Mouse (Mus musculus) MEL (cell line): ENCODE results near the gene Kcnn3.

ENCODE experiments used
- BHLHE40 ChIP-seq: IDR thresholded peaks from 2 replicates; pipeline ENCODE4 v1.6.1; 2012; ENCODE audit warnings: low read depth, mild to moderate bottlenecking, inconsistent platforms, low read length, improper control_type of control experiment, borderline replicate concordance
- CTCF ChIP-seq, 3 experiments: IDR thresholded peaks in 2 of 3; conservative IDR thresholded peaks in 1 of 3; 2 replicates each; pipeline ENCODE4 v1.5.1; 2011 to 2012; ENCODE audit warnings: low read length in 3 of 3, low read depth in 2 of 3, mild to moderate bottlenecking in 2 of 3, improper control_type of control experiment in 1 of 3, inconsistent platforms in 1 of 3, mixed read lengths in 1 of 3, moderate library complexity in 1 of 3; ENCODE audit not compliant: control insufficient read depth in 1 of 3, insufficient read depth in 1 of 3, poor library complexity in 1 of 3, severe bottlenecking in 1 of 3
- GATA1 ChIP-seq: IDR thresholded peaks from 2 replicates; pipeline ENCODE4 v1.6.1; 2011; ENCODE audit warnings: low read depth, low read length, improper control_type of control experiment
- POLR2A ChIP-seq, 2 experiments: IDR thresholded peaks; 2 replicates each; pipeline ENCODE4 v1.6.1; 2011 to 2012; ENCODE audit warnings: low read length in 2 of 2, mild to moderate bottlenecking in 2 of 2, control low read depth in 1 of 2, improper control_type of control experiment in 1 of 2, low read depth in 1 of 2, moderate library complexity in 1 of 2; ENCODE audit not compliant: control insufficient read depth in 1 of 2, insufficient read depth in 1 of 2, poor library complexity in 1 of 2
- RCOR1 ChIP-seq: IDR thresholded peaks from 2 replicates; pipeline ENCODE4 v1.6.1; 2012; ENCODE audit warnings: low read depth, mild to moderate bottlenecking, inconsistent platforms, low read length, improper control_type of control experiment

DNA sequence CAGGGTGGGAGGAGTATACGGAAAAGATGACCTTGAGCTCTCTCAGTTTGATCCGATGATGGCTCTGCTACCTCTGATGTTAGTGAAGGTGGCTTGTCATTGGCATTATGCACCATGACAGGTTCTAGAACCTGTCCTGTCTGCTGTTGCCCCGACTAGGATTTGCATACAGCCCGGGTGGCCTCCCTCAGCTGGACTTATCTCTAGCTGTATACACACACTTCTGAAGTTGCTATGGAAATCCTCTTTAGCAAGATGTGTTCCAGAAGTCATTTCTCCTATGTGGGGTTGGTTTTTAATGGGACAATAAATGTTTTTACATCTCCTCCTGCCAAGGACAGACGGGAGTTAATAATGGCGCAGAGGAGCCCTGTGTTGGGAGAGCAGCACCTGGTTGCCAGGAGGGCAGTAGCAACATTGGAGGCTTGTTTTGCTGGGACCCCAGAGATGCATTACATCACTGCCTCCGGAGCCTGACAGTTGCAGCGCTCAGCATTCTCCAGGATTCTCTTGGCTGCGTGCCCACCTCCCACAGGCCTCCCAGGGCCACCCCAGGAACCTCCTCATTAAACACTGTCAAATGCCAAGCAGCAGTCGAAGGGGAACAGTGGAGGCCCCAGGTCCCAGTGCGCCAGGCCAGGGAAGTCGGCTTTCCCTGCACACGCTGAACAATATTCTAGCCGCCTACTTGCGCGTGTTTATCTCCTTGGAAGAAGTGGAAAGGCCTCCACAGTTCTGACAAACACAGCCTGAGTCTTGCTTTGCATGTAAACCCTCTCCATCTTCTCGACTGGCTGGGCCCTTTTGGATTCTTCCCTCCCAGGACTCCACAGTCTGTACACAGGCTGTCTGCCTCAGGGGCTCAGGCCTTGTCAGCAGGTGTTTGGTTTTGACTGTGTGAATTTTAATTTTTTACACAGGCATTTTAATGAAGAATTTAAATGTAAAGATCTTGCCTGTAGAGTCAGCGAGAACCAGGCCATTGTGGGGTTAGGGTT lies 93.9 kb downstream of the Kcnn3 start:
- no peak for TF ChIP-seq BHLHE40
- no peak for TF ChIP-seq CTCF (IDR thresholded peaks at IDR 0.05 in 2 of 3, conservative IDR thresholded peaks at IDR 0.05 in 1 of 3; ENCODE audit: control insufficient read depth in 1 of 3, insufficient read depth in 1 of 3, low read depth in 2 of 3, low read length in 3 of 3, poor library complexity in 1 of 3, severe bottlenecking in 1 of 3)
- TF ChIP-seq RCOR1 = no peak
- no peak for TF ChIP-seq GATA1
- TF ChIP-seq POLR2A (IDR thresholded peaks at IDR 0.05; ENCODE audit: control insufficient read depth in 1 of 2, insufficient read depth in 1 of 2, low read depth in 1 of 2, low read length in 2 of 2, poor library complexity in 1 of 2) = no peak
